ENCODE assay signal across 9 mouse cellular contexts in the genomic region with DNA sequence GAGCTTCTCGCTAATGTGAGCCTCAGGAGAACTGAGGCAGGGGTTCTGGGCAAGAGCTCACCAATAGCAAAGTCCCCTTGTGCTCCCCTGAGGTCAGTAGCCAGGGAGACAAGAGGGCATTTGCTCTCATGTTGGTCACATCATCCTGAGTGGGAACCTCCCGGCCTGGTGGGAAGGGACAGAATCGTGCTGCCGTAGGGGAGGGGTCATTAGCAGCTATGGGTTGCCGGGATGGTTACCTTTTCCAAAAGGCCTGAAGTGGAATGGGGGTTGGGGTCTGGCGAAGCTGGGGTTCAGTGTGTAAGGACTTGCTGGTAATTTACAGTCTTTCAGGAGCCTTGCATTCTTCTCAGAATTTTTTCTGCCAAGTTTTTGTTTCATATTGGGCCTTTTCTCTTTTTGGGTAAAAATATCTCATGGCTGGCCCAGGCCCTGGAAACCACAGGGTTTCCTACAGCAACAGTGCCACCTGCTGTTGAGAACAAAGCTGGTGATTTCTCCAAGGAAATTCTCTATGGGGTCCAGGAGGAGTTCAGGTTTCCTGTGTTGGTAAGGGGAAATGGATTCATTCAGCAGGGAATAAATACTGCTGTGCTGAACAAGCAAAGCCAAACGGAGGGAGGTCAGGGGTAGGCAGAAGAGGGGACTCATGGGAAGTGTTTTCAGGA.
DNase-seq lines count a peak whose midpoint lies in the region; ATAC-seq and TF ChIP-seq lines count a peak whose summit lies in the region.
"Had no signal": no experiment of that assay in that cellular context is flagged by ENCODE, and none has a peak within 500 bp of the region (broad histone marks: within the 10 kb centered on the region; RNA-seq: fewer than 3 reads in every experiment).

No protein-coding gene starts in this region.

- no peaks in the 10 kb centered on the region for H3K9me3 ChIP-seq in heart, embryonic 11.5 days (replicated peaks; ENCODE audit: control insufficient read depth, low read length)
- H3K9me3 ChIP-seq in embryonic facial prominence, embryonic 14.5 days (ENCODE audit: control insufficient read depth, low read length), result no peaks in the 10 kb centered on the region
- no peaks in the 10 kb centered on the region for H3K9me3 ChIP-seq in stomach, embryonic 16.5 days (replicated peaks; ENCODE audit: control insufficient read depth, low read length)
- H3K9me3 ChIP-seq: midbrain, embryonic 12.5 days had no signal

- 49% methylated on average over 7 of the region's 7 CpGs for WGBS in heart, adult 2 months
- WGBS in heart, embryonic 11.5 days (ENCODE audit: insufficient replicate concordance), result 41% methylated on average over 7 of the region's 7 CpGs
- 25% methylated on average over 7 of the region's 7 CpGs for WGBS in embryonic facial prominence, embryonic 14.5 days
- WGBS in stomach, embryonic 16.5 days, result 45% methylated on average over 7 of the region's 7 CpGs

- no peak overlapping the region for H3K9ac ChIP-seq in heart, adult 2 months (ENCODE audit: low read depth, low read length)
- no peak overlapping the region for H3K9ac ChIP-seq in heart, embryonic 11.5 days (ENCODE audit: low read depth, low read length)
- H3K9ac ChIP-seq in embryonic facial prominence, embryonic 14.5 days (ENCODE audit: low read depth, low read length), result no peak overlapping the region
- peak overlapping the region; percentile 21; the same call in 1 of the 2 replicates for H3K9ac ChIP-seq in stomach, embryonic 16.5 days (ENCODE audit: low read length)
- H3K9ac ChIP-seq: midbrain, embryonic 12.5 days had no signal

- H3K4me1 ChIP-seq in heart, adult 2 months (ENCODE audit: control insufficient read depth, insufficient read depth, low read length), result no peaks in the 10 kb centered on the region
- H3K4me1 ChIP-seq in heart, embryonic 11.5 days (ENCODE audit: control insufficient read depth, insufficient read depth, low read length), result no peaks in the 10 kb centered on the region
- H3K4me1 ChIP-seq in bone marrow macrophage, adult 2 months (ENCODE audit: control insufficient read depth, insufficient read depth, low read length), result no peaks in the 10 kb centered on the region
- H3K4me1 ChIP-seq in embryonic facial prominence, embryonic 14.5 days (ENCODE audit: control insufficient read depth, insufficient read depth, low read length), result 0 out of 2 replicates have a peak, but pooled peaks cover 5% of the 10 kb centered on the region
- peaks cover 3% of the 10 kb centered on the region; the same call in 1 of the 2 replicates for H3K4me1 ChIP-seq in stomach, embryonic 16.5 days (ENCODE audit: control insufficient read depth, insufficient read depth, low read length)

- ATAC-seq in heart, embryonic 11.5 days (replicated peaks; ENCODE audit: insufficient number of reproducible peaks, low FRiP score, low TSS enrichment), result no peak
- peak; percentile 55; the same call in 1 of the 2 replicates for ATAC-seq in embryonic facial prominence, embryonic 14.5 days (ENCODE audit: low read depth)
- ATAC-seq in stomach, embryonic 16.5 days (ENCODE audit: insufficient read depth, low FRiP score), result peak; percentile 71; the same call in 1 of the 2 replicates

- H3K4me3 ChIP-seq in heart, adult 2 months, result no peak overlapping the region
- no peak overlapping the region for H3K4me3 ChIP-seq in heart, embryonic 11.5 days (ENCODE audit: low read depth, low read length)
- no peak overlapping the region for H3K4me3 ChIP-seq in bone marrow macrophage, adult 2 months (ENCODE audit: insufficient read depth, low read length)
- H3K4me3 ChIP-seq in embryonic facial prominence, embryonic 14.5 days (ENCODE audit: low read depth, low read length), result no peak overlapping the region
- H3K4me3 ChIP-seq in stomach, embryonic 16.5 days (replicated peaks; ENCODE audit: low read length), result no peak overlapping the region
- H3K4me3 ChIP-seq: midbrain, embryonic 12.5 days had no signal

- H3K27me3 ChIP-seq in heart, adult 2 months (ENCODE audit: control insufficient read depth, insufficient read depth, low read length), result no peaks in the 10 kb centered on the region
- H3K27me3 ChIP-seq in heart, embryonic 11.5 days (ENCODE audit: control insufficient read depth, insufficient read depth, low read length), result no peaks in the 10 kb centered on the region
- no peaks in the 10 kb centered on the region for H3K27me3 ChIP-seq in embryonic facial prominence, embryonic 14.5 days (replicated peaks; ENCODE audit: control insufficient read depth, insufficient read depth, low read length)
- H3K27me3 ChIP-seq in stomach, embryonic 16.5 days (ENCODE audit: control insufficient read depth, insufficient read depth, low read length), result no peaks in the 10 kb centered on the region
- H3K27me3 ChIP-seq: midbrain, embryonic 12.5 days had no signal

- DNase-seq in heart, adult 2 months, result peak; percentile 10 to 30
- DNase-seq in embryonic facial prominence, embryonic 14.5 days (ENCODE audit: low spot score), result peak; percentile 89
- peak; percentile 71 for DNase-seq in heart, postnatal 4 days
- peak; percentile 43 for DNase-seq in left cerebral cortex, adult 11 months (ENCODE audit: low spot score)
- peak; percentile 69 for DNase-seq in mesoderm, embryonic 11.5 days (ENCODE audit: low read depth, low spot score)

- H3K36me3 ChIP-seq in heart, adult 2 months (ENCODE audit: control insufficient read depth, insufficient read depth, low read length), result no peaks in the 10 kb centered on the region
- no peaks in the 10 kb centered on the region for H3K36me3 ChIP-seq in heart, embryonic 11.5 days (ENCODE audit: control insufficient read depth, insufficient read depth, low read length)
- H3K36me3 ChIP-seq in embryonic facial prominence, embryonic 14.5 days (ENCODE audit: control insufficient read depth, insufficient read depth, low read length), result no peaks in the 10 kb centered on the region
- H3K36me3 ChIP-seq in stomach, embryonic 16.5 days (ENCODE audit: control insufficient read depth, insufficient read depth, low read length), result no peaks in the 10 kb centered on the region
- H3K36me3 ChIP-seq: midbrain, embryonic 12.5 days had no signal

- no peaks in the 10 kb centered on the region for H3K79me2 ChIP-seq in heart, adult 2 months (replicated peaks; ENCODE audit: control insufficient read depth, insufficient read depth, low read length)

- peak; percentile 73 for TF ChIP-seq CTCF in heart, adult 2 months (IDR thresholded peaks at IDR 0.05)
- peak; percentile 15; the same call in 1 of the 2 replicates for TF ChIP-seq CTCF in bone marrow macrophage, adult 2 months (IDR thresholded peaks at IDR 0.05; ENCODE audit: low read depth, low read length)

- H3K4me2 ChIP-seq in heart, embryonic 11.5 days, result no peak overlapping the region
- no peak overlapping the region; the same call in 1 of the 2 replicates for H3K4me2 ChIP-seq in embryonic facial prominence, embryonic 14.5 days (ENCODE audit: low read depth, low read length)
- no peak overlapping the region for H3K4me2 ChIP-seq in stomach, embryonic 16.5 days (ENCODE audit: low read depth, low read length)
- H3K4me2 ChIP-seq: midbrain, embryonic 12.5 days had no signal

- TF ChIP-seq POLR2A in heart, adult 2 months (IDR thresholded peaks at IDR 0.05; ENCODE audit: insufficient read depth, low read depth, low read length), result no peak
- no peak for TF ChIP-seq POLR2A in bone marrow macrophage, adult 2 months (IDR thresholded peaks at IDR 0.05; ENCODE audit: borderline replicate concordance, low read depth, low read length)

- intact Hi-C loops in heart, adult 2 months (cut with DNase I), result loop anchor here (5.0 to 10.0 kb wide), 2 partner anchors 1185 to 1252 kb away; no protein-coding TSS in a partner anchor

- H3K27ac ChIP-seq in heart, adult 2 months, result no peak overlapping the region
- no peak overlapping the region for H3K27ac ChIP-seq in heart, embryonic 11.5 days (ENCODE audit: low read depth, low read length)
- H3K27ac ChIP-seq in bone marrow macrophage, adult 2 months (ENCODE audit: insufficient read depth, low read depth, low read length), result no peak overlapping the region
- no peak overlapping the region for H3K27ac ChIP-seq in embryonic facial prominence, embryonic 14.5 days (replicated peaks; ENCODE audit: low read depth, low read length)
- no peak overlapping the region for H3K27ac ChIP-seq in stomach, embryonic 16.5 days (ENCODE audit: low read length)
- H3K27ac ChIP-seq: midbrain, embryonic 12.5 days had no signal

- TF ChIP-seq EP300 in heart, adult 2 months (IDR thresholded peaks at IDR 0.05; ENCODE audit: insufficient read depth, low read depth, low read length), result no peak

Comparison
In these comparisons a context has a peak if more than half of its experiments do, and no peak if none do; other contexts are left out.
1. DNase-seq: peak in every context shown above with its lines; median percentile 89 in embryonic facial prominence, embryonic 14.5 days; 71 in heart, postnatal 4 days; 69 in mesoderm, embryonic 11.5 days; 43 in left cerebral cortex, adult 11 months; 20 in heart, adult 2 months.